Mouse (Mus musculus): ENCODE data around the gene Ranbp3l.

Gene Ranbp3l

GRCm38 (mm10) chr15:9093598-9094365, 126.0 kb downstream of the Ranbp3l start:
- DNase-seq (ENCODE audit: low spot score in 2 of 2) = no peak

GRCm38 (mm10) chr15:9094366-9094750, 126.6 kb downstream of the Ranbp3l start:
- DNase-seq (ENCODE audit: low spot score in 2 of 2) = peak; percentile 52 to 67

GRCm38 (mm10) chr15:9096865-9097264, 129.1 kb downstream of the Ranbp3l start:
- DNase-seq (ENCODE audit: low spot score in 2 of 2) = no peak

DNA sequence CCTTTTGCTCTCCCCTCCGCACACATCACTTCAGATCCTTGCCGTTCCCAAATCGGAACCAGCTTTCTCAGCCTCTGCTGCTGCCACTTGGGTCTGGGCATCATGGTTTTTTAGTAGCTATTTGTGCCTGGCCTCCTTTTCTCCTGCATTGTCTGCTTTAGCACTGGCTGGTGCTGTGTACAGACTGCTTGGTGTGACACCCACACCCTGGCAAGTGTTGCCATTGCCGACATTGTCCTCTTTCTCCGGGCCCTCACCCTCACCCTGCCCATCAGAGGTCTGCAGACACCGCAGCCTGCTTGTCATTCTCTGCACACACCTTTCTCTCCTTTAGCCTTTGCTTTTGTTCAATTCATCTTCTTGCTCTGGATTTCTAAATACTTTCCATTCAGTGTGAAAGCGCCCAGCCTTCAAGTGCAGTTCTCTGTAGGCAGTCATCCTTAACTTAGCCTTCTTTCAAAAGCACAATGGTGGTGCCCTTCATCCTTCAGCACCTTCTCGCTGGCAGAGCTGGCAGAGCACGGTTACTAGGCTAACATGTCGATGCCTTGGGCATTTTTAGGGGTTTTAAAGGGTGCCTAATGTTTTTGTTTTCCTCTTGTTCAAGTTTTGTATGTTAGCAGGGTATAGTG, 132.8 kb downstream of the Ranbp3l start:
- no peak for DNase-seq (ENCODE audit: low spot score in 2 of 2)

GRCm38 (mm10) chr15:9106303-9107074, 138.7 kb downstream of the Ranbp3l start:
- DNase-seq (ENCODE audit: low spot score in 2 of 2) = no peak

DNA sequence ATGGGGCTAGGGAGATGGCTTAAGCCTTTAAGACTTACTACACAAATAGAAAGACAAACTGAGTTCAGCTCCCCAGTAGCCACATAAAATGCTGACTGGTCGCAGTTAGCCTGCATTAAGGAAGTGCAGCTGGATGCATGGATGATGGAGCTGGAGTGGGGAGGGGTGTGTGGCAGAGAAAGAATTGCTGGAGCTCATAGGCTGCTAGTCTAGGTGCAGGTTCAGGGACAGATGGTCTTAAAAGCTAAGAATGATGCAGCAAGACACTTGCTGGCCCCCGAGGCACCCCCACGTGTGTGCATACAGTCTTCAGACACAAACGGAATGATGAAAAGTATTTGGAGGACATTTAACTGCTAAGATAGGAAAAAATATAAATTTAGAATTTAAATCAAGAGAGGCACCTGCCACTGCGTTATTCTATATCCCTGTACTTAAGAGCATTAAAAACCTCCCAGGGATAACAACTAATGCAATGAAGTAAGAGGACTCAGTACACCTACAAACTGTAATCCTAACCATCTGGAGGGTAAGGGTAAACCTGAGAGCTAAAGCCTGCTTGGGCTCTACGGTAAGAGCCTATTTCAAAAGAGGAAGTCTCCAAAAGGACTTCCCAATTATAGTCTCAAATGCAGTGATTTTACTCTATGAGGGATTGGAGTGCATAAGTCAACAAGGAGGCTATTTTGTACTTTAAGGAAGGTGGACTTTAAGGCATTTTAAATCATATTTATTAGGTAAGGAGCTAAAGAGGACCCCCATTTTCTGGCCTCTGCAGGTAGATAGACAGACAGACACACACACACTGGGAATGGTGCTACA, 143.0 kb downstream of the Ranbp3l start:
- no peak for DNase-seq (ENCODE audit: low spot score in 2 of 2)

DNA sequence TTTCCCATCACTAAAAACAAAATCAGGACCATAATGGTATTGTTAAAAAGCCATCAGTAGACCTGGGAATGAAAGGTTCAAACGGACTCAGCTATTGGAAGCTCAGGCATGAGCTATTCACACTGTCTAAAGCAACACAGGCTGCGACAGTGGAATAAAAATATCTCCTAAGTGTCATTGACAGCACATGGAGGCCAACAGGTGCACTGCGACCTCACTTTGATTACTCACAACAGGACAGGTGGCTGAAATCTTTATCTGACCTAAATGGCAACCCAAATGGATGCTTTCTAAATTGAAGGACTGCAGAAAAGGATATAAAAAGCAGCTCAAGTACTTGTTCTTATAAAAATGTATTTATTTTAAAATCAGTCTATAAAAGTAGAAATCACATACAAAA, 143.9 kb downstream of the Ranbp3l start:
- no peak for DNase-seq (ENCODE audit: low spot score in 2 of 2)

DNA sequence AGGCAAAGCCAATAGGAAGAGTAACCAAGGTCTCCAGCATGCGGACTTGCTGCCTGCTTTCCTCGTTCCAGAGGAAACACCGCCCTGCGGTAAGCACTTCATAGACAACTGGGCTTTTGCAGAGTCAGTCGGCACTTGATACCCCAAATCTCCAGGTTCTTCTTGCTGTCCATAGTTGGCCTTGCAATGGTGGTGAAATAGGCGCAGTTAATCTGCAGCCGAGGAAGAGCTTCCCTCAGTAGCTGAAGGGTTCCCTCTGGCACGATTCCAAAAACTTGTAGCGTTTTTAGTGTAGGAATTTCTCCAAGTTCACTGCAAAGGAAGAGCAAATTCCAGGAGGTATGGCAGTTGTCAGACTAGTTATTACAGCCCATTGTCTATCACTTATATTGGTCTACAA, 145.8 kb downstream of the Ranbp3l start:
- DNase-seq (ENCODE audit: low spot score in 2 of 2) = no peak

DNA sequence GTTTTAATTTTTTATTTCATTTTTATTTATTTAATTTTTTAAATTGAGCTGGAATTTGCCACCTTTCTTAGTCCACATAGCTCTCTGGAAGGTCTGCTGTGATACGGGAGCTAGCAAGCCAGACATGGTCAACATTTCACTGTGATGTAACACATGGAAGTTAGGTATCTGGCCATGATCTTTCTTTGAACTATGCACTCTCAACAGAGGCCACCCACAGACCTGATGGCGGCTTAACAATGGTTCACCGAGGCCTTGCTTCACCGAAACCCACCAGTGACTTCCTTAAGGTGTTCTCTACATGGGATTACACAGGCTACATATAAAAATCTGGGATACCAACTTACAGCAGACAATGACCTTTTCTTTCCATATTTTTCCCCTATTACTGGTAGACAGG, 146.4 kb downstream of the Ranbp3l start:
- DNase-seq (ENCODE audit: low spot score in 2 of 2) = no peak

DNA sequence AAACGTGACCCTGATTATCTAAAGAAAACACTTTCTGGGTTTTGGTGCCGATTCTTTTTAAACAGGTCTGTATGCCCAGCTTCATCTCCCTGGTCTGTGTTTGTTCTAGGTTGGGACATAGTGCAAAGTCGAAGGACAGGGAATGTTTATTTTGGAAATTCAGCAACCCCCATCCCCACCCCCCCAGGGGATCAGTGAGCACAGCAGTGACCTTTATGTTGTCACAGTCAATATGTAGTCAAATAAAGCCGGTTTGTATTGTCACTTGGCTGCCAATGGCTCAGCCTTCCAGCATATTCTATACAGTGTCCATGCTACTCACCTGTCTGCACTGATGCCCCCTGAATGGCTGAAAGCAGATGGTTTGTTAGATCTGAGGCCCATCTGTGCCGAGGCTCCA, 146.8 kb downstream of the Ranbp3l start:
- DNase-seq (ENCODE audit: low spot score in 2 of 2) = no peak

Measured in right cerebral cortex, adult 2 months (tissue).